Mouse (Mus musculus) telencephalon, adult 2 months (tissue): Measurements from ENCODE around the gene Actl9.

Experiments
- DNase-seq: peaks from one replicate; pipeline ENCODE4 v3.0.0-alpha.2; 2011; ENCODE audit warnings: low read depth, low spot score

Gene Actl9

GRCm38 (mm10) chr17:33432019-33432946 lies at the start of gene Actl9:
Gene Actl9, plus strand, starts transcription at chr17:33432896.
- DNase-seq, result no peak

- DNase-seq, result peak; percentile 32
These were observed 47.0 kb upstream of the Actl9 start for GRCm38 (mm10) chr17:33385705-33386104.

GRCm38 (mm10) chr17:33392271-33392670 lies 40.4 kb upstream of the Actl9 start:
- DNase-seq, result no peak

GRCm38 (mm10) chr17:33394182-33395034 lies 38.3 kb upstream of the Actl9 start, which contains the start of gene Zfp101:
Gene Zfp101, minus strand, starts transcription at chr17:33394641.
- peak; percentile 97 for DNase-seq

- peak; percentile 17 for DNase-seq
These were observed 6.5 kb downstream of the Actl9 start for GRCm38 (mm10) chr17:33439148-33439547.

- no peak for DNase-seq
These were observed 7.2 kb downstream of the Actl9 start for GRCm38 (mm10) chr17:33439922-33440321.

GRCm38 (mm10) chr17:33441159-33441558 lies 8.5 kb downstream of the Actl9 start:
- no peak for DNase-seq

- no peak for DNase-seq
These were observed 23.9 kb downstream of the Actl9 start for GRCm38 (mm10) chr17:33456631-33457030.

GRCm38 (mm10) chr17:33471206-33471605 lies 38.5 kb downstream of the Actl9 start:
- DNase-seq, result no peak
